Mouse (Mus musculus) layer of hippocampus, adult 9-11 months (tissue): ENCODE data around the gene Pou2f1.
"Not testable (repeated sequence)": the region's sequence is repeated elsewhere in the genome, so short reads cannot be mapped to it uniquely, and the experiment has no call there.

Experiments used
- DNase-seq: peaks from one replicate; pipeline ENCODE4 v3.0.0; 2022

Pou2f1 gene

GRCm38 (mm10) chr1:166001904-166002489 lies 481 bp downstream of the Pou2f1 start:
- DNase-seq = no peak

- peak; percentile 47 for DNase-seq
Observed at GRCm38 (mm10) chr1:166001121-166001903, 1.2 kb downstream of the Pou2f1 start.

GRCm38 (mm10) chr1:166000601-166001120 lies 1.8 kb downstream of the Pou2f1 start:
- peak; percentile 18 for DNase-seq

- no peak for DNase-seq
Observed at GRCm38 (mm10) chr1:165999709-166000108, 2.8 kb downstream of the Pou2f1 start.

- no peak for DNase-seq
Observed at GRCm38 (mm10) chr1:165995661-165996055, 6.8 kb downstream of the Pou2f1 start.

GRCm38 (mm10) chr1:165995011-165995660 lies 7.3 kb downstream of the Pou2f1 start:
- DNase-seq = not testable (repeated sequence)

GRCm38 (mm10) chr1:165994279-165994678 lies 8.2 kb downstream of the Pou2f1 start:
- no peak for DNase-seq

- no peak for DNase-seq
Observed at GRCm38 (mm10) chr1:165993270-165994156, 9.0 kb downstream of the Pou2f1 start.

GRCm38 (mm10) chr1:165988536-165988935 lies 13.9 kb downstream of the Pou2f1 start:
- DNase-seq = no peak

- DNase-seq = no peak
Observed at GRCm38 (mm10) chr1:165988072-165988471, 14.4 kb downstream of the Pou2f1 start.

GRCm38 (mm10) chr1:165985743-165986360 lies 16.6 kb downstream of the Pou2f1 start:
- no peak for DNase-seq

- no peak for DNase-seq
Observed at GRCm38 (mm10) chr1:165985186-165985585, 17.3 kb downstream of the Pou2f1 start.

GRCm38 (mm10) chr1:165976672-165977448 lies 25.6 kb downstream of the Pou2f1 start:
- DNase-seq = no peak

- no peak for DNase-seq
Observed at GRCm38 (mm10) chr1:165969001-165969690, 33.3 kb downstream of the Pou2f1 start.

GRCm38 (mm10) chr1:165967027-165967654 lies 35.3 kb downstream of the Pou2f1 start:
- DNase-seq = peak; percentile 40

- DNase-seq = no peak
Observed at GRCm38 (mm10) chr1:165966156-165966914, 36.1 kb downstream of the Pou2f1 start.

GRCm38 (mm10) chr1:165961676-165962364 lies 40.7 kb downstream of the Pou2f1 start:
- DNase-seq = no peak

- no peak for DNase-seq
Observed at GRCm38 (mm10) chr1:165958159-165958558, 44.3 kb downstream of the Pou2f1 start.
